Mouse (Mus musculus): ENCODE measurements at regions not wholly inside any gene's neighbourhood (a gene's known extent, or its start where the extent isn't known, plus 50 kb on each side); places are given as distances from the start of the nearest gene placed in this dataset.
A peak's percentile ranks its signal among the peaks of the same experiment; 100 is the strongest.

DNA sequence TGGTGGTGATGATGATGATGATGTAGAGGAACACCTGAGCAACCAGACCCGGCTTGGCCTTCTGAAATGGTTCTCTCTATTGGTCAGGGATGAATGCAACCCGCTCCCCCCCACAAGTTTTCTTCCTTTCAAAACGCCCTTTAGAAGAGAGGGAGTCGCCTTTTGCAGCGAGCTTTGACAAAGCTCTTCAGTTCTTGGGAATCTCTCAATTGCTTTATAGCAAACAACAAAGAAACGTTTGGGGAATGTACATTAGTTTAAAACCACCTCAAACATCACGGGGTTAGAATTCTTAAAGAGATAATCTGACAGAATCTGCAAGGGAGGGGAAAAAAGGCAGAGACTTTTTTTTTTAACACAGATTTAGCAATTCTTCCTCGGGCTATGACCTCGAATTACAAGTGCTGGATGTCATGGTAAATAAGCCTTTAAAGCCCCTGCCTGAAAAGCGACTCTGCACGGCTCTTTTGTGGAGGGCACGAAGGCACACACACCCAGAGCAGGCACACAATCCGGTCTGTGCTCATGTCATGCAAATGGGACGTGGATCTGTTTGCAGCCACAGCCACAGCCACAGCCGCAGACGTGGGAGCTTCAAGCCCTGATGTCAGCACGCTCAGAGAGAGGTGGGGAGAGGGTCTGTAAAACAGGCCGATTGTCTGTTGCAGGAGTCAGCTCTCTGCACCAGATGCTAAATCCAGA, 81.2 kb upstream of the Msx2 start:
- DNase-seq (ENCODE audit: low spot score) (no peak), ATAC-seq (ENCODE audit: insufficient read depth, low read depth) (no peak)
- Histone ChIP-seq H3K27me3 (ENCODE audit: control insufficient read depth, insufficient read depth, low read length) (no peaks in the 10 kb centered on the region), H3K36me3 (replicated peaks; ENCODE audit: control insufficient read depth, insufficient read depth, low read length) (no peaks in the 10 kb centered on the region), H3K27ac (ENCODE audit: low read depth) (no peak overlapping the region), H3K9ac (replicated peaks; ENCODE audit: low read depth, low read length) (no peak overlapping the region), H3K9me3 (replicated peaks; ENCODE audit: control insufficient read depth, low read length) (no peaks in the 10 kb centered on the region), H3K4me1 (ENCODE audit: control insufficient read depth, insufficient read depth) (no peaks in the 10 kb centered on the region), H3K4me2 (ENCODE audit: low read depth, low read length) (no peak overlapping the region), H3K4me3 (ENCODE audit: low read depth, low read length) (no peak overlapping the region)
- 57% methylated on average over 18 of the region's 18 CpGs for WGBS
- TF ChIP-seq CTCF (IDR thresholded peaks at IDR 0.05; ENCODE audit: low read depth) (no peak), EP300 (IDR thresholded peaks at IDR 0.05; ENCODE audit: low read depth) (no peak)

DNA sequence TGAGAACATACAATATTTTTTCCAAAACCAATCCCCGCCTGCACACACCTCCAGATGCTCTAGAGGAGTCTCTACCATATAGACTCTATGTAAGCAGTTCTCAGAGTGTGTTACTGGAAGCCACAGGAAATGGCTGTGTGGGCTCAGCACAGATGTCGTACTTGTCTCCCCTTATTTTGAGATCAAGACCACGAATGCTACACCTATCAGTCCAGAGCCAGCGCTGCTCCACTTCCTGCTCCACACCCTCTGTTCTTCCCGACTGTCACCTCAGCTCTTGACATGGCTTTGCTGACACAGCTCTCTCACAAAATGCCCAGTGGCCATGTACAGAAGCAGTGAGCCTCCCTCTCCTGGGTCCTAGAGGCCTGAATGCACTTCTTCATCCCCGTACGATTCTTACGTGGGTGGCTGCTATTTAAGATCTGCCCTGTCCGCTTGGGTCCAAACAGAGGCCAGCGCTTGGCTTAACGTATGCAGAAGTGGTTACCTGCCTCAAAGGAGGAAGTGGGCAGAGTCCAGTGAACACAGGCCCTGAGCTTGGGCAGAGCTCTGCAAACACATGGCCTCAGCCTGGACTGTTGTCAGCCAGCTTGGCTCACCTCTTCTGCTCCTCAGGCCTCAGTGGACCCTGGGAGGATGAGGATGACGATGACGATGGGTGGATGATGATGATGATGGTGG, 80.5 kb upstream of the Msx2 start:
- Histone ChIP-seq H3K9me3 (replicated peaks; ENCODE audit: control insufficient read depth, low read length) (no peaks in the 10 kb centered on the region), H3K36me3 (replicated peaks; ENCODE audit: control insufficient read depth, insufficient read depth, low read length) (no peaks in the 10 kb centered on the region), H3K4me1 (ENCODE audit: control insufficient read depth, insufficient read depth) (no peaks in the 10 kb centered on the region), H3K9ac (replicated peaks; ENCODE audit: low read depth, low read length) (no peak overlapping the region), H3K27ac (ENCODE audit: low read depth) (no peak overlapping the region), H3K27me3 (ENCODE audit: control insufficient read depth, insufficient read depth, low read length) (no peaks in the 10 kb centered on the region), H3K4me3 (ENCODE audit: low read depth, low read length) (no peak overlapping the region), H3K4me2 (ENCODE audit: low read depth, low read length) (no peak overlapping the region)
- DNase-seq (ENCODE audit: low spot score) (no peak), ATAC-seq (ENCODE audit: insufficient read depth, low read depth) (no peak)
- 63% methylated on average over 13 of the region's 13 CpGs for WGBS
- TF ChIP-seq CTCF (IDR thresholded peaks at IDR 0.05; ENCODE audit: low read depth) (no peak), EP300 (IDR thresholded peaks at IDR 0.05; ENCODE audit: low read depth) (no peak)

DNA sequence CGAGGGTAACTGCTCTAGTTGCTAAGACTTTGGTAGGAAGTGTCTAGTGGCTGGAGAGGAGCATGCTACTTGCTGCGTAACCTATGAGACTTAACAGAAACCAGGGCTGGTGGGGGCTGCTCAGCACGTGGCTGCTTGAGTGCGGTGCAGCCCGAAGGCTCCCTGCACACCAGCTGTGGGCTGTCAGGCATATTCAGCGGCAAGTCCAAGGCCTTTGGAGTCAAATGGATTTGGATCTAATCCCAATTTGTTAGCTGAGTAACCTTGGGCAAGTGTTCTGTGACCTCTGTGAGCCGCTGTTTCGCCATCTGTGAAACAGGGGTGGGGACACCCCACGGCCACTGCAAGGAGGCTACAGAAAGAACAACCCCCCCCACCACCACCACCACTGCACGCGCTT, 75.5 kb upstream of the Msx2 start:
- no peak overlapping the region for H3K9ac ChIP-seq (replicated peaks; ENCODE audit: low read depth, low read length)
- H3K4me2 ChIP-seq (ENCODE audit: low read depth, low read length) = no peak overlapping the region
- no peak overlapping the region for H3K27ac ChIP-seq (ENCODE audit: low read depth)
- no peaks in the 10 kb centered on the region for H3K36me3 ChIP-seq (replicated peaks; ENCODE audit: control insufficient read depth, insufficient read depth, low read length)
- no peaks in the 10 kb centered on the region for H3K4me1 ChIP-seq (ENCODE audit: control insufficient read depth, insufficient read depth)
- 44% methylated on average over 11 of the region's 11 CpGs for WGBS
- peak; percentile 30; the same call in 1 of the 2 replicates for ATAC-seq (ENCODE audit: insufficient read depth, low read depth)
- H3K9me3 ChIP-seq (replicated peaks; ENCODE audit: control insufficient read depth, low read length) = no peaks in the 10 kb centered on the region
- H3K4me3 ChIP-seq (ENCODE audit: low read depth, low read length) = no peak overlapping the region
- TF ChIP-seq EP300 (IDR thresholded peaks at IDR 0.05; ENCODE audit: low read depth) (no peak), CTCF (IDR thresholded peaks at IDR 0.05; ENCODE audit: low read depth) (no peak)
- DNase-seq (ENCODE audit: low spot score) = no peak
- H3K27me3 ChIP-seq (ENCODE audit: control insufficient read depth, insufficient read depth, low read length) = no peaks in the 10 kb centered on the region

GRCm38 (mm10) chr13:53543291-53543690, 70.4 kb upstream of the Msx2 start:
- Histone ChIP-seq H3K27ac (ENCODE audit: low read depth) (no peak overlapping the region), H3K4me3 (ENCODE audit: low read depth, low read length) (no peak overlapping the region), H3K9ac (replicated peaks; ENCODE audit: low read depth, low read length) (no peak overlapping the region), H3K4me1 (ENCODE audit: control insufficient read depth, insufficient read depth) (no peaks in the 10 kb centered on the region), H3K36me3 (replicated peaks; ENCODE audit: control insufficient read depth, insufficient read depth, low read length) (no peaks in the 10 kb centered on the region), H3K9me3 (replicated peaks; ENCODE audit: control insufficient read depth, low read length) (no peaks in the 10 kb centered on the region), H3K27me3 (ENCODE audit: control insufficient read depth, insufficient read depth, low read length) (no peaks in the 10 kb centered on the region), H3K4me2 (ENCODE audit: low read depth, low read length) (no peak overlapping the region)
- 72% methylated on average over 5 of the region's 5 CpGs for WGBS
- DNase-seq (ENCODE audit: low spot score) (no peak), ATAC-seq (ENCODE audit: insufficient read depth, low read depth) (no peak)
- no peak for TF ChIP-seq CTCF (IDR thresholded peaks at IDR 0.05; ENCODE audit: low read depth)
- no peak for TF ChIP-seq EP300 (IDR thresholded peaks at IDR 0.05; ENCODE audit: low read depth)

DNA sequence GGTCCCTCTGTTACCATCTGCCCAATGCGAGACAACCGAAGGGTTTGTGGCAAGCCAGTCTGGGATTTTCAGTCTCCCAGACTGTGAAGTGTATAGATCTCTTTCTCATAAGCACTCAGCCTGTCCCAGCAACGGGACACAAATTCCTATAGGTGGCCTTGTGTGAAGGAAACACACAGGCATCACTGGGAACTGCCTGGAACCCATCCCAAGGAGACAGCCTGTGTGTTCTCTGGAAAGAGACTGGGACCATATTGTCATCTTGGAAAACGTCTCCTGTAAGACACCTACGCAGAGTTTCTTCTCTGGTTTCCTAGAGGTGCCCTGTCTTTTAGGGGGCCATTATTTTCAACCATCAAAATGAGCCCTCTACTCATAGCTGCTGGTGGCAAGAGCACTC, 66.9 kb upstream of the Msx2 start:
- no peak overlapping the region for H3K27ac ChIP-seq (ENCODE audit: low read depth)
- no peak overlapping the region for H3K9ac ChIP-seq (replicated peaks; ENCODE audit: low read depth, low read length)
- no peak overlapping the region for H3K4me2 ChIP-seq (ENCODE audit: low read depth, low read length)
- H3K4me1 ChIP-seq (ENCODE audit: control insufficient read depth, insufficient read depth) = no peaks in the 10 kb centered on the region
- no peaks in the 10 kb centered on the region for H3K36me3 ChIP-seq (replicated peaks; ENCODE audit: control insufficient read depth, insufficient read depth, low read length)
- ATAC-seq (ENCODE audit: insufficient read depth, low read depth) (no peak), DNase-seq (ENCODE audit: low spot score) (no peak)
- 86% methylated on average over 5 of the region's 5 CpGs for WGBS
- H3K9me3 ChIP-seq (replicated peaks; ENCODE audit: control insufficient read depth, low read length) = no peaks in the 10 kb centered on the region
- no peak for TF ChIP-seq CTCF (IDR thresholded peaks at IDR 0.05; ENCODE audit: low read depth)
- TF ChIP-seq EP300 (IDR thresholded peaks at IDR 0.05; ENCODE audit: low read depth) = no peak
- H3K4me3 ChIP-seq (ENCODE audit: low read depth, low read length) = no peak overlapping the region
- no peaks in the 10 kb centered on the region for H3K27me3 ChIP-seq (ENCODE audit: control insufficient read depth, insufficient read depth, low read length)
